Mouse (Mus musculus) heart, adult 18-20 months (tissue): ENCODE measurements around the gene Dimt1. TPM values are rescaled to one million over a fixed set of nuclear protein-coding genes. Genes with fewer than 3 reads are reported as not detected.
"Not testable (repeated sequence)": the region's sequence is repeated elsewhere in the genome, so short reads cannot be mapped to it uniquely, and the experiment has no call there.

Source experiments
- DNase-seq, 2 experiments: peaks; one replicate each; pipeline ENCODE4 v3.0.0; 2021 to 2022; ENCODE audit warnings: mixed read lengths in 1 of 2
- total RNA-seq, 2 experiments: library from RNA; stranded (reverse); gene quantifications; 2 replicates each; pipeline ENCODE4 v1.2.3; 2021

Dimt1 gene
- total RNA-seq, 2 experiments from 2014 or later, result 7.0 TPM

- no peak for DNase-seq
Observed at GRCm38 (mm10) chr13:106961496-106961895, 14.6 kb downstream of the Dimt1 start.

- peak in 1 of 2 experiments; percentile 9 for DNase-seq
Observed at GRCm38 (mm10) chr13:106996891-106997290, 50.0 kb downstream of the Dimt1 start.

GRCm38 (mm10) chr13:106997557-106997956 is 50.6 kb downstream of the Dimt1 start:
- not testable (repeated sequence) for DNase-seq

GRCm38 (mm10) chr13:106998026-106998425 is 51.1 kb downstream of the Dimt1 start:
- no peak for DNase-seq

- peak; percentile 24 to 37 for DNase-seq
Observed at GRCm38 (mm10) chr13:106998671-106999070, 51.7 kb downstream of the Dimt1 start.

- no peak for DNase-seq
Observed at GRCm38 (mm10) chr13:107003211-107003610, 56.3 kb downstream of the Dimt1 start.

- DNase-seq, result no peak
Observed at GRCm38 (mm10) chr13:107008174-107008573, 61.2 kb downstream of the Dimt1 start.

Other genes with a start within 250 kb of the Dimt1 start
- 10 to 100 TPM; 23.1 to 24.2 TPM for gene Ipo11, start 10.2 kb upstream of the Dimt1 start, total RNA-seq
- gene Kif2a, start 75.0 kb downstream of the Dimt1 start, total RNA-seq, result 10 to 100 TPM; 31.0 to 32.4 TPM